Mouse (Mus musculus): ENCODE measurements around the gene Glul.
"Not testable (repeated sequence)": the region's sequence is repeated elsewhere in the genome, so short reads cannot be mapped to it uniquely, and the experiment has no call there.

Glul gene

GRCm38 (mm10) chr1:153899731-153900380, at the start of gene Glul, which contains the start of gene Teddm2:
Glul (plus strand) TSS chr1:153899944.
Teddm2 (minus strand) TSS chr1:153900228.
- peak; percentile 95 for DNase-seq (ENCODE audit: low read depth, low spot score)

- not testable (repeated sequence) for DNase-seq (ENCODE audit: low read depth, low spot score)
Observed at GRCm38 (mm10) chr1:153852696-153853095, 47.0 kb upstream of the Glul start.

GRCm38 (mm10) chr1:153855946-153856345, 43.8 kb upstream of the Glul start:
- no peak for DNase-seq (ENCODE audit: low read depth, low spot score)

DNA sequence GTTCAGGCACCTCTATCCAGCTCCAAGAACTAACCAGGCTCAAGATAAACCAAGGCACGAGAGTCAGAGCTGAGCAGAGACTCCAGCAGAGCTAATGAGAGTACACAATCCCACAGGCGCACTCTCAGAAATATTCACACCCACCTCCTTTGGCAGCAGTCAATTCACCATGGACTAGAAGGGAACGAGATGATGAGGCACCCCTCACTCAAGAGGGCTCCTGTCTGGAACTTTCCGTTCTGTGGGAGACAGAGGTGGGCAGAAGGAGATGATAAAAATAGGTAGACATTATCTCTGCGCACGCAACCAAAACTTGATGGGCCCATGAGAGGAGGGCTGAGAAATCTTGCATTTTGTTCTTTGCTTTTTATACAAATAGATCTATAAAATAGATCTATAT, 25.7 kb upstream of the Glul start, which contains the start of gene Teddm1b:
Gene Teddm1b, plus strand, starts transcription at position 301 of the 400 bp plus-strand sequence.
- no peak for DNase-seq (ENCODE audit: low read depth, low spot score)

GRCm38 (mm10) chr1:153880391-153880790, 19.4 kb upstream of the Glul start:
- DNase-seq (ENCODE audit: low read depth, low spot score): not testable (repeated sequence)

GRCm38 (mm10) chr1:153886024-153886633, 13.6 kb upstream of the Glul start:
- DNase-seq (ENCODE audit: low read depth, low spot score): no peak

DNA sequence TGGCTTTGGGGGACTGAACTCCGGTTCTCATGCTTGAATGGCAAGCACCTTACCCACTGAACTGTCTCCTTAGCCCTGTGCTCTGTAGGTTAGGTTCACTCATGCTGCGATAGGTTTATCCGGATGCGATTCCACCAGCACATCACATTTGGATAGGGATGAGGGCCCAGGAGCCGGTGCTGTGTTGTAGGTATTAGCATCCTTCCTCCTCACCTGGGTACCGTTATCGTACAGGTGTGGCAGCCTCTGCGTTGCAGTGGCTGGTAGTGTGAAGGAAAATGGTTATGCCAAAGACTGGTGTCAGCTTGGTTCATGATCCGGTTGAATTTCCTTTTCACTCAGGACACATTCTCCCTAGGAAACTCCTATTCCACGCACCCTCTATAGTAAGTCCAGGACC, 9.6 kb upstream of the Glul start:
- no peak for DNase-seq (ENCODE audit: low read depth, low spot score)

DNA sequence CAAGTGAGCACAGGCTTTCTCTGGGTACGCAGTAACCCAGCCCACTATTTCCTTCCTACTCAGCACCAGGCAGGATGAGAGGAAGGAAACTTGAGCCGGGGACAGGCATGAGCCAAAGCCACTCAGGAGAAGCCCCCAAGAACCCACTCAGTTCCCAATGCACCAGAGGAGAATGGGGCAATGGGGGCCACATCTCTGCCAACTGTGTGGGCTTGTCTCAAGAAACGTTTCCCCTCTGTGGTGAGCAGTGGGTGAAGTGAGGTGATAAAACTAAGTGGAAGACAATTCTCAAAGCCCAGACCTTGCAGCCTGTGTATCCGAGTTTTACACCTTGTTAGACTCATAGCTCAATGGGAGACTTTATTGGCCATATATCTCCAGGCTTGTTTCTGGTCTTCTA, 8.3 kb upstream of the Glul start, which contains the start of gene Teddm1a:
Gene Teddm1a, plus strand, starts transcription at position 301 of the 400 bp plus-strand sequence.
- no peak for DNase-seq (ENCODE audit: low read depth, low spot score)

DNA sequence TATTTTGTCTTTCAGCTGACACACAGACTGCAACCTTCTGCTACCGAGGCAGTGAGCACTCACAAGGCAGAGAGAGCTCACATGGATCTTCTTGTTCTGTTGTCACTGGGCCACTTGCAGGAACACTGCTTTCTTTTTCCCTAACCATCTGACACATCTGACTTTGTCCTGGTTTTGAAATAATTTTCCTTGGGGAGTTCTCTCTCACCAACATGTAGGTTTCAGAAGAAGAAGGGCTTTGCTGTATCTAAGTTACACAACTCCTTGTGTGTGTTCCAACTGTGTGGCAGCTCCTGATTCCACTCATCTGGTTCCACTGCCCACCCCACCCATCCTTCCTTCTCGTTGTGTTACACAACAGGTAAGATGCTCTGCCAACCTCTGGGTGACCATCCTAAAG, 6.0 kb upstream of the Glul start:
- DNase-seq (ENCODE audit: low read depth, low spot score): no peak

DNA sequence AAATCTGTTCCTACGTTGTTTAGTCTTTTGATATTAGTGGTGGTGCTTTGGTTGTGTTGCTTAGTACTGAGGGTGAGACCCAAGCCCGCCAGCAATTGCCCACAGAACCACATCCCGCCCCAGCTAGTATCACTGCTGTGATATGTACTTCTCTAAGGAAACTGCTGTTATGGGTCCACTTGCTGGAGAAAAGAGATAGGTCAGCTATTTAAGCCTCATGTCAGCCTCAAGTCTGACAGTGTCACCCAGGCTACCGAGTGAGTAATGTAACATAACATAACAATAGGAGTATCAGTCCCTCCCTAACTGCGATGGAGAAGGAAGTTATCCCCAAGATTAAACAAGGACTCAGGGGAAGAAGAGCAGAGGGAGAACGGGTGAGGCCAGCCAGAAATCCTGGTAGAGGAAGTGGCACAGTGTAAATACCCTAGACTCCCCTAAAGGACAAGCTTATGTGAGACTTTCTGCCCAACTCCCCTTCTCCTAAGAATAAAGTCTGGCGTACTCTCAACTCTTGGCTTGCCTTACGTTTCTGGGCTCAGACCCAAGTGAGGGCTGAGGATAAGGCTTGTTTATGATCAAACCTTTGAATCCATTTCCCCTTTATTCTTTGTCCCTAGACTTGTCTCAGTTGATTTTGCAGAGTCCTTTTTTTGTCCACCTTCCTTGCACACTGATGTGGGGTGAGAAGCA, 5.4 kb upstream of the Glul start:
- DNase-seq (ENCODE audit: low read depth, low spot score): no peak

- peak; percentile 73 for DNase-seq (ENCODE audit: low read depth, low spot score)
Observed at GRCm38 (mm10) chr1:153894979-153895378, 4.8 kb upstream of the Glul start.

GRCm38 (mm10) chr1:153897196-153897595, 2.5 kb upstream of the Glul start:
- DNase-seq (ENCODE audit: low read depth, low spot score): no peak

- no peak for DNase-seq (ENCODE audit: low read depth, low spot score)
Observed at GRCm38 (mm10) chr1:153898989-153899730, 584 bp upstream of the Glul start.

DNA sequence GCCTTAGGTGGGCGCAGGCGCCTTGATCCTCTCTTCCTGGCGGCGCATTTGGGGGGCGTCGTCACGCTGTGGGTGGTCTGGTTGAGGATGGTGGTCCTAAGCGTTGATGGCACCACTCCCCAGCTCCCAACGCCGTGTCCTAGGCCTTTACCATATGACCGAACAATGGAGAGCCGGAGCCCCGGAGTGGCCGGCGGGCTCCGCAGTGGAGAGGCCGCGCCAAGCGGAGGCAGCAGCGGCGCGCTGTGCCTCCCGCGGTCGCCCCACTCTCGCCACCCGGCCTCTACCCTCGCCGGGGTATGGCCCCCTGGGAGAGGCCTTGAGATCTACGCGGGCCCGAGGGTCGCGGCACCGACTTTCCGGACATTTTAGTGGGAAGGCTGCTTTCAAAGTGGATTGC, 637 bp downstream of the Glul start:
- DNase-seq (ENCODE audit: low read depth, low spot score): no peak

DNA sequence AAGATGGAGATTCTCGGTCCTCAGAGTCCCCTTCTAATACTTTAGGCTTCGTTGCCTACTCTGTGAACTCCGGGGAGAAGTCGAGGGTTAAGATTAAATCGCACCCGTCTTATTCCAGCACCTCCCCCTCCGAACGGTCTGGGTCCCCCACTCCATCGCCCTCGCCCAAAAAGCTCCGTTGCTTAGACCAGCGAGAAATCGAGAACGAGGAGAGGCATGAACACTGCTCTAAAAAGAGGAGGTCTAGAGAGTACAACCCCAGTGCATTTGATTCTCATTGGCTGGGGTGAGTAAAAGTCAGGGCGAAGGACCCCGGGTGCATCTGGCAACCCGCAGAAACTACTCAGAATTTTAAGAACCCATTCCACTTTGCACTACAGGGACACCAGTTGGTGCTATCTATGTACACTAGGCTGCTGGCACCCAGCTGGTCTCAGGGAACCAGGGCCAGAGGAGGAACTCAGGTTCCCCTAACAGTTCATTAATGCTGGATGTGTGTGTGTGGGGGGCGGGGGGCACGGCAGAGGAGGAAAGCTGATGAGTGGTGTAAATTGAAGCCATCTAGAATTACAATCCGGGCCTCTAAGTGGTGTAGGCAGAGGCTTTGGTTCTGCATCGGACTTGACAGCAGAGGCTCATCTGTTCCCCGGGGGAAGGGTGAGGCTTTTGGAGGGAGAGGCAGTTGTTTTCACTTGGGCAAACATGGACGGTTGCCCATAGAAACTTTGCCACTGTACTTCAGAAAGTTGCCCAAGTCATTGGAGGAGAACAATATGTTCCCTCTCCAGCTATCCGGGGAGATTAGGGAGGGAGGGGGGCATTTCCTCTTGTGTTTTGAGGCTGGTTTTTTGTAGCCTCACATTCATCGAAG, 1.4 kb downstream of the Glul start:
- no peak for DNase-seq (ENCODE audit: low read depth, low spot score)

- DNase-seq (ENCODE audit: low read depth, low spot score): no peak
Observed at GRCm38 (mm10) chr1:153903006-153903405, 3.3 kb downstream of the Glul start.

DNA sequence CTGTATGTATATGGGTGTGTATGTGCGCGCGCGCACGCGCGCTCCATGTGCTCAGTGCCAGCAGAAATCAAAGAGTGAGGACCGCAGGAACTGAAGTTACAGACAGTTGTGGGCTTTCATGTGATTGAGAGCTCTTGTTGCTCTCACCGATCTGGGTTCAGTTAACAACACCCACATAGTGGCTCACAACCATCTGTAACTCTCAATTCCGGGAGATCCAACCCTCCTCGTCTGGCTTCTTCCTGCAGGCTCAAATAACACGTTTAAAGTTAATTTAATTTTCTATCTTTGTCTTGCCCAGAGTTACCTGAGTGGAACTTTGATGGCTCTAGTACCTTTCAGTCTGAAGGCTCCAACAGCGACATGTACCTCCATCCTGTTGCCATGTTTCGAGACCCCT, 4.5 kb downstream of the Glul start:
- no peak for DNase-seq (ENCODE audit: low read depth, low spot score)

DNA sequence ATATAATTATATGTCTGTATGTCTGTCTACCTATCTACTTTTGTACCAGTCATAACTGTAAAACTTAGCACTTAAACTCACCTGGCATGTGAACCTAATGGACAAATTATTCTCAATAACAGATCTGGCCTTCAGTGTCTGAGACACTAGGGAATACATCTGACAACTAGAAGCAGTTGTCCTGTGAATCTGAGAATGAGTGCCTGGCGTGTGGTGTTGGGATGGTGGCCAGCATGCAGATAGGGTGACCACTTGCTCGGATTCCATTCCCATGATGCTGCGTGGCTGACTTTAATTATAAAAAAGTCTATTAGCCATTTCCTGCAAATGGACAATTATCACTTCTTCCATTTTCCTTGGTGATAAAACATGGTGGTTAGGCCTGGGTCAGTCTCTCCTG, 6.1 kb downstream of the Glul start:
- no peak for DNase-seq (ENCODE audit: low read depth, low spot score)

DNA sequence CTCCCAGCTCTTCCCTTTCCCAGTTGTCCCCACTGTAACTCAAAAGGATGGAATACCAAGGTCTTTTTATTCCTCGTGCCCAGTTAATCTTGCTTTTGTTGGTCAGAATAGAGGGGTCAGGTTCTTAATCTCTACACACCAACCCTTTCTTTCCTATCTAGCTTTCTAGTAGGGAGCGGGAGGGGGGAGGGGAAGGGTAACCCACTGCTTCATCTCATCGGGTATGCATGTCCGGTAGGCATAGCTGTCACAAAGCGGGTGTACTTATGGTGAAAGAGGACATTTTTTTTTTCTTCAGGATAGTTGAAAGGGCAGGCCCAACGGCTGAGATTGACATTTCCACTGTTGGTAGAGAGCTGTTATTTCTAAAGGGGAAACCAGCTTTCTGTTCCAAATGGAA, 8.5 kb downstream of the Glul start:
- DNase-seq (ENCODE audit: low read depth, low spot score): no peak

DNA sequence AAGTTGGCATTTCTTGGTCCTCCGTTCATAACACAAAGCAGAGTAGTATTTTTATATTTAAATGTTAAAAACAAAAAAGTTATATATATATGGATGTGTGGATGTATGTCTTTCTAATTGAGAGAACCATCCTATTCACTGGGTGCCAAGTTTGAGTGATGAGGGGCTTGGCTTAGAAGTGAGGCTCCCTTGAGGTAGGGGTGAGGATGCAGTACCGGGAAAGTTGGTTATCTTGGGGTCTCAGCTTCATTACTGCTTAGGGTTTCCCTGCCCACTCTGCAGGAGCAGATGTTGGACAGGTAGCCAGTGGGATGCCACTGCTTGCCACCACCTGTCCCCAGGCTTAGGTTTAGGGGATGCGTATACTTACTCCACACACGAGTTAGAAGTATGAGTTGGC, 9.0 kb downstream of the Glul start:
- no peak for DNase-seq (ENCODE audit: low read depth, low spot score)
